Mouse (Mus musculus) splenic B cell, adult 2 months (primary cell): ENCODE data around the gene Tap1.

ENCODE experiments used
- DNase-seq: peaks from one replicate; pipeline ENCODE4 v3.0.0-alpha.2; 2011; ENCODE audit warnings: low read depth, low spot score
- H3K27me3 ChIP-seq: 2 replicates; pipeline ENCODE4 v1.6.1; 2012; ENCODE audit warnings: mild to moderate bottlenecking, low read length, moderate library complexity, mixed read lengths; ENCODE audit not compliant: control insufficient read depth, poor library complexity, insufficient read depth, severe bottlenecking
- H3K36me3 ChIP-seq: 2 replicates; pipeline ENCODE4 v1.6.1; 2012; ENCODE audit warnings: mild to moderate bottlenecking, low read length, moderate library complexity, mixed read lengths; ENCODE audit not compliant: control insufficient read depth, poor library complexity, insufficient read depth, severe bottlenecking

Gene Tap1

DNA sequence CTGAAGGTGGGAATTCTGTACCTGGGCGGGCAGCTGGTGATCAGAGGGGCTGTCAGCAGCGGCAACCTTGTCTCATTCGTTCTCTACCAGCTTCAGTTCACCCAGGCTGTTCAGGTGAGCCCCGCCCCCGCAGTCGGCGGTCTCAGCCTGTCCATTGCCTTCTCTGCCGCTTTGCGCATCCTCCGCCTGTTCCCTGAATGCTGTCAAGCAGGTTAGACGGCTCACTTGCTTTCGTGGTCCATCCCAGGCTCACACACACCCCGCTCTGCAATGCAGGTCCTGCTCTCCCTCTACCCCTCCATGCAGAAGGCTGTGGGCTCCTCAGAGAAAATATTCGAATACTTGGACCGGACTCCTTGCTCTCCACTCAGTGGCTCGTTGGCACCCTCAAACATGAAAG, 5.5 kb downstream of the Tap1 start:
- Histone ChIP-seq H3K27me3 (no peaks in the 10 kb centered on the region), H3K36me3 (peaks cover 30% of the 10 kb centered on the region)
- DNase-seq = no peak

DNA sequence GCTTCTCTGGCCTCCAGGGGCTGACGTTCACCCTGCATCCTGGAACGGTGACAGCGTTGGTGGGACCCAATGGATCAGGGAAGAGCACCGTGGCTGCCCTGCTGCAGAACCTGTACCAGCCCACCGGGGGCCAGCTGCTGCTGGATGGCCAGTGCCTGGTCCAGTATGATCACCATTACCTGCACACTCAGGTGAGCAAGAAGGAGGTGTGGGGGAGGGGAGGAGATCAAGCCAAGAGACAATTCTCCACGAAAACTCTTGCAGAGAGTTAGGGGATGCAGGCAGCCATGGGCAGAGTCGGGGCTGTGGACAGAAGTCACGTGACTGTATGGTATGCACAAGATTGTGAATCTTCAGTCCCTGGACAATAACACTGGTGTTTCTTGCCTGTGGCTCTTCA, 6.1 kb downstream of the Tap1 start:
- DNase-seq = no peak
- H3K27me3 ChIP-seq = no peaks in the 10 kb centered on the region
- H3K36me3 ChIP-seq = peaks cover 30% of the 10 kb centered on the region

DNA sequence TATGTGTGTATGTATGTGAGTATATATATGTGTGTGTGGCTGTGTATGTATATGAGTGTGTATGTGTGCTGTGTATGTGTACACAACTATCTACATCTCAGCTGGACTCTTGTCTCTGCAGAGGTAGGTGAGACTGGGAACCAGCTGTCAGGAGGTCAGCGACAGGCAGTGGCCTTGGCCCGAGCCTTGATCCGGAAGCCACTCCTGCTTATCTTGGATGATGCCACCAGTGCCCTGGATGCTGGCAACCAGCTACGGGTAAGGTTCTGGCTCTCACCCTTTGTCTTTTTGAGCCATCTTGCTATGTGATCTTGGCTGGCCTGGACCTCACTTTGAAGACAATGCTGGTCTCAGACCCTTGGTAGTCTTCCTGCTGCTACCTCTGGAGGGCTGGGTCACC, 7.4 kb downstream of the Tap1 start:
- no peak for DNase-seq
- H3K27me3 ChIP-seq = no peaks in the 10 kb centered on the region
- H3K36me3 ChIP-seq = peaks cover 28% of the 10 kb centered on the region

DNA sequence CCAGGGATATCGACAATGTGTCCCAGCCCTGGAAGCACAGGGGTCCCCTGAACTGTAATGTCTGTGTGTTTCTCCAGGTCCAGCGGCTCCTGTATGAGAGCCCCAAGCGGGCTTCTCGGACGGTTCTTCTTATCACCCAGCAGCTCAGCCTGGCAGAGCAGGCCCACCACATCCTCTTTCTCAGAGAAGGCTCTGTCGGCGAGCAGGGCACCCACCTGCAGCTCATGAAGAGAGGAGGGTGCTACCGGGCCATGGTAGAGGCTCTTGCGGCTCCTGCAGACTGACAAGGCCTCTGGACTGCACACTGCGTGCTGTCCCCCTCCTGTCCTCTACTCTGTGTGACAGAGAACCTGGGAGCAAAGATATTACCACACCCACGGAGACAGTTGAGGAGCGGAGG, 9.1 kb downstream of the Tap1 start:
- peaks cover 27% of the 10 kb centered on the region for H3K36me3 ChIP-seq
- peak; percentile 83 for DNase-seq

DNA sequence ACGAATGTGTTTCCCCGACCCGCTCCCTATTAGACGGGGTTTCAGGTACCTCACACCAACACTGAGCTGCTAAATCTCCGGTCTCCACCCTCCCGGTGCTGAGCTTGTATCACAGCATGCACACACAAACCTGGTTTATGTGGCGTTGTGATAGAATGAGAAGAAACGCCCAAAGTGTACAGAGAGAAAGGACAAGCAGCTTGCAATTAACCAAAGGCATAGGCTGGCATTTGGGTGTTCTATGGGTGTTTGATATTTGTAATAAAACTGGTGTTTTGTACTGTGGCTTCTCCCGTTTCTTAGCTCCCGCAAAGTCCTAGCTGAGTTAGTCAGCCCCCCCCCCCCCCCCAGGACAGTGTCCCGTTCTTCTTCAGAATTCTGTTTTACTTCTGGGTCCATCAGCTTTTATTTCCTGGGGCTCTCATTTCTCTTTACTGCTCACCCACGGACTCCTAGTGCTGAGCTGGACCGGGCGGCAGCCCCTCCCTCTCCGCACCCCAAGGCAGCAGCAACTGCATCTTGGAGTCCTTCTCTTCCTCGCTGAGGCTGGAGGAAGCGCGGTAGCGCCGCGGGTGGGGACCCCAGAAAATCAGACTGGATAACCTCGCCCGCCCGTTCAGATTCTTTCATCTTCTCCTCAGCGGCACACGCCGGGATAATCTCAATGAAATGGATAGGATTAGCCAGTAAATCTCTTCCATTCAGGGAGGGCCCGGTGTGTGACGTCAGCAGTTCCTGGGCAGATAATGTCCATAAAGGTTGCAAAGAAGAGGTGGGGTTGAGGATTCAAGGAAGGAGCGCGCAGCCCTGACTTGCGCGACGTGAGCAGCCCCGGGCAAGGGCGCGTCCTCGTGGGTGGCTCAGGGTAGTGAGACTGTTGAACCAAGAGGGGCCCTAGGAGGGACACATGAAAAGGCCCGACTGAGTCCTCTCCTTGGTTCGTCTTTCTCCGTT, 9.9 kb downstream of the Tap1 start, which contains the start of gene Psmb8:
TSS of gene Psmb8 (plus strand) at position 781 of the 954 bp plus-strand sequence.
- Histone ChIP-seq H3K36me3 (peaks cover 23% of the 10 kb centered on the region), H3K27me3 (no peaks in the 10 kb centered on the region)
- peak; percentile 88 for DNase-seq

More for the DNA sequence above, 9.1 kb downstream of the Tap1 start:
- no peaks in the 10 kb centered on the region for H3K27me3 ChIP-seq

DNA sequence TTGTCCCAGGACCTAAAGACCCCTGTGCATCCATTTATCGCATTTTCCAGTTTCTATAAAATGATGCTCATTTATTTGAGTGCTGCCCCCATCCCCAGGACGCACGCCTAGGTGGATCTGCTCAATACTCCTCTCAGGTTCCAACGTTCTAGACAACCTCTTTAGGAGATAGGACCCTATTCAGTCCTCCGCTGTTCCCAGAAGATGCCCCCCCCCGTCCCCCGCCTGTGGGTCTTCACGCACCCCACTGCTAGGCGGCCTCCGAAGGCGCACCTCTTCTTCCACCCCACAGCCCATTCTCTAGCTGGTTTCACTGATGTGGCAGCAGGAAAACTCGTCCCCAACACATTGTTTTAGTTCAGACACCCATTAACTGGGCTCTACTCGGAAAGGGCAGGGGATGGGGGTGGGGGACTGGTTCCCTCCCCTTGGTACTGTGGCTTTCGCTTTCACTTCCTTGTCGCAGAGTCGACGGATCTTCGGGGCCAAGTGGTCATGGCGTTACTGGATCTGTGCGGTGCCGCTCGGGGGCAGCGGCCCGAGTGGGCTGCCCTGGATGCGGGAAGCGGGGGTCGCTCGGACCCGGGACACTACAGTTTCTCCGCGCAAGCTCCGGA, 10.7 kb downstream of the Tap1 start:
- Histone ChIP-seq H3K27me3 (no peaks in the 10 kb centered on the region), H3K36me3 (peaks cover 19% of the 10 kb centered on the region)
- peak; percentile 90 for DNase-seq

DNA sequence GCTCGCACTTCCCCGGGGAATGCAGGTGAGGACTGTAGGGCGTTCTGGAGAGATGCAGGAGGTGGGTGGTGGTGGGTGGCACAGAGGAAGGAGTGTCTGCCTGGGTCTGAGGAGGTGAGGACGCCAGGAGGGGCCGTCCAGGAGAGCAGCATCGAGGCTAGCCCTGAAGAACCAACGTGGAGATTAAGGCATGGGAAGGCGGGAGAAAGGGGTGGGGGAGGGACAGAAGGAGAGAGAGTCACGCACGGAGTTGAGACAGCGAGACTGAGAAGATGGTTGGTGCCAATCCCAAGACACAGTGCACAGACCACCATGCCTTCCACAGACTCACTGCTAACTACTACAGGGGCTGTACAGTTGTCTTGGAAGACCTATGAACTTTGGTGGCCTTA, 11.2 kb downstream of the Tap1 start:
- H3K27me3 ChIP-seq = no peaks in the 10 kb centered on the region
- no peak for DNase-seq
- H3K36me3 ChIP-seq = peaks cover 19% of the 10 kb centered on the region

DNA sequence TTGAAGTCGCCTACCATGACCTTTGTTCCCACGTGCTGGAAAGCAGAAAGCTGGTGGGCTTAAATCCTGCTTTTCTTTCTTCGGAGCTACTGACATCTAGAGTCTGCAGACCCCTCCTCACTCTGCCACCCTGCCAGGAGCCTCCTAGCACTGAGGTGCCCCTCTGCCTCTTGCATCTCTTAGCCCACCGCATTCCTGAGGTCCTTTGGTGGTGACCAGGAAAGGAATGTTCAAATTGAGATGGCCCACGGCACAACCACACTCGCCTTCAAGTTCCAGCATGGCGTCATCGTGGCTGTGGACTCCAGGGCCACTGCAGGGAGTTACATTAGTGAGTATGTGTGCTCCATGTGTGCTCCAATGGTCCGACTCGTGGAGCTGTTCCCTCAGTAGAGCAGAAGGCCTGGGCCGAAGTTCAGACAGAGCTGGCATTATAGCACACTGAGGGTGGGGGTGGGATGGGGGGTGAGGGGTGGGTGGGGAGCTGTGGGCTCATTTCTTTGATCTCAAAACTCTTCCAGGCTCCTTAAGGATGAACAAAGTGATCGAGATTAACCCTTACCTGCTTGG, 11.8 kb downstream of the Tap1 start:
- H3K27me3 ChIP-seq = no peaks in the 10 kb centered on the region
- peaks cover 13% of the 10 kb centered on the region for H3K36me3 ChIP-seq
- no peak for DNase-seq

DNA sequence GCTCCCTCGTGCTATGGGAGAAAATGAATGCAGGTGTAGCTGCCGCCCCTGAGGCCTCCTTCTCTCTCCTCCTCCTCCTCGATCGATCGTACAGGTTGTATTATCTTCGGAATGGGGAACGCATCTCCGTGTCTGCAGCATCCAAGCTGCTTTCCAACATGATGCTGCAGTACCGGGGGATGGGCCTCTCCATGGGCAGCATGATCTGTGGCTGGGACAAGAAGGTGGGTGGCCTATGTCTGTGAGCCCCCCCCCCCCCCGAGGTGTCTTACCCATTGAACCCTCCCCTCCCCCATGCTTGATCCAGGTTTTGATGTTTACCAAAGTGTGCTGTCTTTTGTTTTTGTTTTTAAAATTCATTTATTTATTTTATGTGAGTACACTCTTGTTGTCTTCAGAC, 12.7 kb downstream of the Tap1 start:
- DNase-seq = no peak
- peaks cover 11% of the 10 kb centered on the region for H3K36me3 ChIP-seq

DNA sequence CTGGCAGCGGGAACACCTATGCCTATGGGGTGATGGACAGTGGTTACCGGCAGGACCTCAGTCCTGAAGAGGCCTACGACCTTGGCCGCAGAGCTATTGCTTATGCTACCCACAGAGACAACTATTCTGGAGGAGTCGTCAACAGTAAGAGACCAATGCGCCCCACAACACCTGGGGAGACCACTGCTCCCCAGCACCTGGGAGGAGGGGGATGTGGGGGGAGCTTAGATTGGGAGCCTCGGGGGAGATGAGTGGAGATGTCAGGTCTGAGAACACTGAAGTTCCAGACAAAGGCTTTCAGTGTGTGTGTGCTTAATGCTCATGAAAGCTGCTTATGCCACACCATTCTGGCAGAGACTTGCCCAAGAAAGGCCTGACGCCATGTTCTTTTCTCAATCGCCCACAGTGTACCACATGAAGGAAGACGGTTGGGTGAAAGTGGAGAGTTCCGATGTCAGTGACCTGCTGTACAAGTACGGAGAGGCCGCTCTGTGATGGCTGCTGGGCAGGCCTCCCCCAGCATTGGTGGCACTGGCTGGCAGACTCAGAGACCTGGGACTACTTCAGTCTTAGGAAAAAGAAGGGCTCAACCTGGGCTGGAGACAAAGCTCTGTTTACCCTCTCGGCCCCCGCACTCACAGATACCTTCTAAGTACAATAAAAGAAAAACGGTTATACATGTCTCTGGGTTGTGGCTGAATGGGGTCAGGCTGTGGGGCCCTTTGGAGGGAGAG, 13.6 kb downstream of the Tap1 start:
- DNase-seq = no peak
- Histone ChIP-seq H3K27me3 (no peaks in the 10 kb centered on the region), H3K36me3 (peaks cover 9% of the 10 kb centered on the region)

More for the DNA sequence above, 12.7 kb downstream of the Tap1 start:
- no peaks in the 10 kb centered on the region for H3K27me3 ChIP-seq

DNA sequence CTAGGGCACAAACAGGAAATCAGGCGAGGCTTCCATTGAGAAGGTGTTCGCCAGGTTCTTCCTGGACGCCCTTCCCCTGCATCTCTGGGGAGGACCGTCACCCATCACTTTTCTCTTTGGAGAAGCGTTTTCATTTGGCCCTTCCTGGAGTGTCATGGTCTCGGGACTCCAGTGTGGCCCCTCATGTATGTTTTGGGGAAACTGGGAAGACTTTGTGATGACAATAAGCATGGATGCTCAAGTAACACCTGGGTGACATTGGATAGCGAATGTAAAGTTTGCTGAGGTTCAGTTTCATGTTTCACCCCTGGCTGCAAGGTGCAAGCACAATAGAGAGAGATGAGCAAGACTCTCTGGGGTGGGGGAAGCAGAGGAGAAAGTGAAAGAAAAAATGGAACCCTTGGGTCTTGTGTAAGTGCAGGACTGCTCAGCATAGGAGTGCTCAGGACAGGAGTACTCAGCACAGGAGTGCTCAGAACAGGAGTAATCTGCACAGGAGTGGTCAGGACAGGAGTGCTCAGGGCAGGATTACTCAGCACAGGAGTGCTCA, 14.2 kb downstream of the Tap1 start:
- no peak for DNase-seq
- H3K27me3 ChIP-seq = no peaks in the 10 kb centered on the region

DNA sequence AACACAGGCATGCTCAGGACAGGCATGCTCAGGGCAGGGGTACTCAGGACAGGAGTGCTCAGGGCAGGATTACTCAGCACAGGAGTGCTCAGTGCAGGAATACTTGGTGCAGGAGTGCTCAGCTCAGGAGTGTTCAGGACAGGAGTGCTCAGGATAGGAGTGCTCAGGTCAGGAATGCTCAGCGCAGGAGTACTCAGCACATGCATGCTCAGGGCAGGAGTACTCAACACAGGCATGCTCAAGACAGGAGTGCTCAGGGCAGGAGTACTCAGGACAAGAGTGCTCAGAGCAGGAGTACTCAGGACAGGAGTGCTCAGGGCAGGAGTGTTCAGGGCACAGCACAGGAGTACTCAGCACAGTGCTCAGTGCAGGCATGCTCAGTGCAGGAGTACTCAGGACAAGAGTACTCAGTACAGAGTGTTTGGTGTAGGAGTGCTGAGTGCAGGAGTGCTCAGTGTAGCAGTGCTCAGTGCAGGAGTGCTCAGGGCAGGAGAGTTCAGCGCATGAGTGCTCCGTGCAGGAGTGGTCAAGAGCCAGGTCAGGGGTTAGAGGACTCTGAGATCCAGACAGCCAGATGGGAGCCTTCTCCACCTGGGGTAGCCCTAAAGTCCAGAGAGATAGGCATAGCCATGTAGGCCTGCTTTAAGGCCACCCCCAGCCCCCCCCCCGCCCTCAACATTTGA, 15.5 kb downstream of the Tap1 start:
- peaks cover 11% of the 10 kb centered on the region for H3K36me3 ChIP-seq
- no peaks in the 10 kb centered on the region for H3K27me3 ChIP-seq
- no peak for DNase-seq

More for the DNA sequence above, 14.2 kb downstream of the Tap1 start:
- H3K36me3 ChIP-seq = peaks cover 11% of the 10 kb centered on the region

DNA sequence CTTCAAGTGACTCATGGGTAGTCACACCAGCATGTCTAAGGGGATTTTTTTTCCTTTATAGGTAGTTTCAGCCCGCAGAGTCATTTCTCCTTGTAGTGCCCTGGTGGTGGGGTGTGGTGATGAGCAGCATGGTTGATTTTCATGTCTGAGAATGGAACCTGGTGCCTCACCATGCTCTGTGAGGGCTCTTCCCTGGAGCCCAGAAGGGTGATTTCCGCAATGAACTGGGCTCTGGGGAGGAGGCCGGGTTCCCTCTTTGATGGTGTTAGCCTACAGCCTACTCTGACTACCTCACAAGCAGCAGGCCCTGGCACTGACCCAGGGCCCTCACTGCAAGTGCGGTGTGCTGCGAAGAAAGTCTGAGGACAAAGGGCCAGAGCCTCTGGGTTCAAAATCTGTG, 16.1 kb downstream of the Tap1 start, which contains the start of gene Tap2:
TSS of gene Tap2 (plus strand) at position 84 of the 400 bp plus-strand sequence.
- H3K27me3 ChIP-seq = no peaks in the 10 kb centered on the region
- peak; percentile 62 for DNase-seq
- peaks cover 11% of the 10 kb centered on the region for H3K36me3 ChIP-seq
